ENCODE assay signal across 8 mouse cellular contexts in the genomic region with DNA sequence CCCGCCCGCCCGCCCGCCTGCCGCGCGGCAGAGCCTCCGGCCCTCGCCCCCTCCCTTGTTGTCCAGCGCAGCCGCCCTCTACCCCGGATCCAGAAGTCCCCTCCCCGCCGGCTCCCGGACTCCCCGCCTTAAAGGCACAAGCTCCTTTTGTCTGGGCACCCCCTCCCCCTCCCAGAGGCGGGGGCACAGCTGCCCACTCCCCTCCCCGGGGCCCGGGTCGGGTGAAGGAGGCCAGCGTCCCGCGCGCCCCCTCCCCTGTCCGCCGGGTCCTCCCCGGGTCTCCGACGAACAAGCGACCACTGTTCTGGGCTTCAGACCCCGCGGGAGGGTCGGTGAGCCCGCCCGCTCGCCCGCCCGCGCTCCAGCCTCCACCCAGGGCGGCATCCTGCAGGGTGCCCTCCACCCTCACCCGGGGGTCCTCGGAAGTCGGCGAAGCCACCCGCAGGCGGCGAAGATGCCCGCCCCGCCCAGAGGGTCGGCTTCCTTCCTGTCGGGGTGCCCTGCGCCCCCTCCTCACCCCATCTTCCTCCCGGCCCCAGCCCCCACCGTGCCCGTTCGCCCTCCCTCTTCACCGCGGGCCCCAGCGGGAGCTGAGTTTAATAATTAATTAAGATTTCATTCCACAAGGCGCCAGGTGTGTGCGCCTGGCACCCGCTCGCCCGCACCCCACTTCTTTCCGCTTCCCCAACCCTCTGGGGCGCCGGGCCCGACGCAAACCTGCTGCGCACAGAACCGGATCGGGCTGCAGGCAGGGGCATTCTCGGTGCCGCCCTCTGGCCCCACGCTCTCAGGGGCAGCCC. TPM values are rescaled to one million over a fixed set of nuclear protein-coding genes. Genes with fewer than 3 reads are reported as not detected.
DNase-seq lines count a peak whose midpoint lies in the region; ATAC-seq and TF ChIP-seq lines count a peak whose summit lies in the region.

A gene (minus strand): TSS at position 746 of the 800 bp plus-strand sequence.

- no peaks in the 10 kb centered on the region for H3K27me3 ChIP-seq in limb, embryonic 13.5 days
- no peaks in the 10 kb centered on the region for H3K27me3 ChIP-seq in midbrain, embryonic 14.5 days (ENCODE audit: control insufficient read depth, insufficient read depth, low read length)

- DNase-seq in 3T3-L1 (ENCODE audit: low read depth, low spot score): peak; percentile 43
- peak; percentile 76 for DNase-seq in heart, adult 8-10 months (ENCODE audit: low spot score)
- peak; percentile 84 to 92 for DNase-seq in kidney, adult 8-10 months
- DNase-seq in midbrain, embryonic 14.5 days: peak; percentile 89
- peak; percentile 47 to 78 for DNase-seq in spleen, postnatal 4 days (ENCODE audit: low spot score in 2 of 2)

- H3K36me3 ChIP-seq in limb, embryonic 13.5 days: peaks cover 14% of the 10 kb centered on the region
- no peaks in the 10 kb centered on the region; the same call in 1 of the 2 replicates for H3K36me3 ChIP-seq in midbrain, embryonic 14.5 days (ENCODE audit: control insufficient read depth, insufficient read depth, low read length)

- WGBS in bone marrow, adult 2 months: 1% methylated on average over 73 of the region's 75 CpGs
- 1% methylated on average over 61 of the region's 75 CpGs for WGBS in limb, embryonic 13.5 days
- 1% methylated on average over 64 of the region's 75 CpGs for WGBS in midbrain, embryonic 14.5 days

- H3K4me2 ChIP-seq in limb, embryonic 13.5 days (replicated peaks): peak within 1 kb of the TSS; percentile 87
- peak within 1 kb of the TSS; percentile 90 for H3K4me2 ChIP-seq in midbrain, embryonic 14.5 days (ENCODE audit: low read length)

- peak within 1 kb of the TSS; percentile 84 for H3K27ac ChIP-seq in bone marrow, adult 2 months (ENCODE audit: control insufficient read depth, insufficient read depth, low read depth, low read length, poor library complexity)
- no peak within 1 kb of the TSS for H3K27ac ChIP-seq in embryonic fibroblast, embryonic 13.5 days (ENCODE audit: insufficient read depth, low read length)
- peak within 1 kb of the TSS; percentile 93 for H3K27ac ChIP-seq in limb, embryonic 13.5 days
- peak within 1 kb of the TSS; percentile 87 for H3K27ac ChIP-seq in midbrain, embryonic 14.5 days (replicated peaks; ENCODE audit: low read depth, low read length)

- no peak for TF ChIP-seq POLR2A in bone marrow, adult 2 months (IDR thresholded peaks at IDR 0.05; ENCODE audit: borderline replicate concordance, control insufficient read depth, low read depth, low read length)
- peak; percentile 33; the same call in 1 of the 2 replicates for TF ChIP-seq POLR2A in embryonic fibroblast, embryonic 13.5 days (IDR thresholded peaks at IDR 0.05; ENCODE audit: low read depth, low read length)

- TF ChIP-seq CTCF in bone marrow, adult 2 months (IDR thresholded peaks at IDR 0.05; ENCODE audit: control insufficient read depth, insufficient read depth, low read length): no peak
- no peak for TF ChIP-seq CTCF in embryonic fibroblast, embryonic 13.5 days (IDR thresholded peaks at IDR 0.05; ENCODE audit: borderline replicate concordance, insufficient read depth, low read length)

- no peaks in the 10 kb centered on the region for H3K9me3 ChIP-seq in limb, embryonic 13.5 days
- H3K9me3 ChIP-seq in midbrain, embryonic 14.5 days (ENCODE audit: control insufficient read depth, low read length): no peaks in the 10 kb centered on the region

- H3K9ac ChIP-seq in limb, embryonic 13.5 days: peak within 1 kb of the TSS; percentile 90
- H3K9ac ChIP-seq in midbrain, embryonic 14.5 days (replicated peaks; ENCODE audit: low read length): peak within 1 kb of the TSS; percentile 87

- H3K4me3 ChIP-seq in bone marrow, adult 2 months (replicated peaks; ENCODE audit: control insufficient read depth, low read depth, low read length): peak within 1 kb of the TSS; percentile 80
- peak within 1 kb of the TSS; percentile 95 for H3K4me3 ChIP-seq in embryonic fibroblast, embryonic 13.5 days (ENCODE audit: insufficient read depth, low read length)
- H3K4me3 ChIP-seq in limb, embryonic 13.5 days: peak within 1 kb of the TSS; percentile 79
- H3K4me3 ChIP-seq in midbrain, embryonic 14.5 days (replicated peaks; ENCODE audit: low read depth, low read length): peak within 1 kb of the TSS; percentile 73

- peak; percentile 86 for ATAC-seq in limb, embryonic 13.5 days (ENCODE audit: low FRiP score, low read depth)
- ATAC-seq in midbrain, embryonic 14.5 days (ENCODE audit: low FRiP score, low TSS enrichment): peak; percentile 86

- H3K4me1 ChIP-seq in bone marrow, adult 2 months (ENCODE audit: control insufficient read depth, insufficient read depth, low read length): no peaks in the 10 kb centered on the region
- H3K4me1 ChIP-seq in embryonic fibroblast, embryonic 13.5 days (ENCODE audit: control insufficient read depth, insufficient read depth, low read length): no peaks in the 10 kb centered on the region
- peaks cover 30% of the 10 kb centered on the region for H3K4me1 ChIP-seq in limb, embryonic 13.5 days
- peaks cover 25% of the 10 kb centered on the region for H3K4me1 ChIP-seq in midbrain, embryonic 14.5 days (ENCODE audit: control insufficient read depth, insufficient read depth, low read length)

RNA-seq across cellular contexts. Expression of the gene that starts here (rescaled TPM):
- 45.8 and 65.2 TPM in 2 replicates for polyA plus RNA-seq in bone marrow, adult 2 months (2011; ENCODE audit: insufficient read depth, insufficient read length, low replicate concordance, missing spikeins)
- polyA plus RNA-seq in embryonic fibroblast, embryonic 13.5 days (2011; ENCODE audit: insufficient read length, low read depth, missing spikeins): 49.8 and 56.5 TPM in 2 replicates
- total RNA-seq in heart, adult 8-10 months (2022): 100 to 1,000 TPM; 136 to 213 (median 183) TPM
- 16.9 and 17.1 TPM in 2 replicates for polyA plus RNA-seq in limb, embryonic 13.5 days (2015; fragmentation: Nextera tagmentation; extraction: Ambion mirVana)
- polyA plus RNA-seq in midbrain, embryonic 14.5 days (2014; fragmentation: Nextera tagmentation; extraction: Ambion mirVana): 9.6 and 12.2 TPM in 2 replicates
